Mouse (Mus musculus) megakaryocyte progenitor cell, adult 5-6 weeks (primary cell): ENCODE measurements around the gene Setmar. TPM values are rescaled to one million over a fixed set of nuclear protein-coding genes. Genes with fewer than 3 reads are reported as not detected.
A peak's percentile ranks its signal among the peaks of the same experiment; 100 is the strongest.

ENCODE experiments used
- ATAC-seq: replicated peaks from 2 replicates; pipeline ENCODE4 v1.8.0; 2016; ENCODE audit warnings: mild to moderate bottlenecking, moderate TSS enrichment, inconsistent platforms; ENCODE audit not compliant: poor library complexity
- total RNA-seq, 2 experiments: library from RNA; stranded (forward) in 1 of 2; stranded (reverse) in 1 of 2; fragments of 157-497, 149-512 nt in 1 of 2; fragments of 200-1000 nt in 1 of 2; gene quantifications; 2 replicates each; pipeline versions ENCODE4 v1.2.3 to v1.2.4; 2015 to 2017

Setmar gene
- total RNA-seq, 2 experiments from 2014 or later, result 2.6 to 8.7 TPM

DNA sequence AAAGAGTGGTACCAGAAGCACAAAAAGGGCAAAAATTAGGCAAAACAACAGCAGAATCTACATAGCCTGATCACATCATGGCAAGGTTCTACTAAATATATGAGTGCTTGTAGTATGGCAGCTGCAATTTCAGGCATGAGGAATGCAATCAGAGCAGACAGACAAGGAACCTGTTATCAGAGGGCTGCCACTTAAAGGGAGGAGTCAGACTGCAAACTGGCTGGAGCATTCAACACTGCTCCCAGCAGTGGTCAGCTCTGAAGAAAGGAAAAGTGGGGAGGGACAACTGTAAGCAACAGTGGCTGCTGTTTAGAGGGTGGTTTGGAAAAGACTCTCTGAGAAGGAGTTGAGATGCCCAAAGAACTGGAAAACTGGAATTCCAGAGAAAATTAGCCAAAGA is 46.8 kb downstream of the Setmar start:
- ATAC-seq, result peak; percentile 46; the same call in 1 of the 2 replicates

DNA sequence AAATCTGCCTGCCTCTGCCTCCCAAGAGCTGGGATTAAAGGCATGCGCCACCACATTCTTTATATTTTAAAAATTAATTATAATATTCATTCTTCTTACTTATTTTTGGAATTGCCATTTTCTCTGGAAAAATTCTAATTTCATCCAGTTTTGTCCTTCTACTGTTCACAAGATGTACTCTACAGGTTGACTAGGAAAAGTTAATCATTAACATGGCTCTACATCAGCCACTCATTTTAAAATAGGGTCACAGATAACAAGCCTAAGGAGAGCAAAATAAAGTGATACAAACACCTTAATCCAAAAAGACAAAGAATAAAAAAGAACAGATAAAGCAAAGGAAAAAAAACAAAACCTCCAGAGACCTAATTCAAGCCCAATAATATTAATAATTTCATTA is 50.1 kb downstream of the Setmar start:
- no peak for ATAC-seq

DNA sequence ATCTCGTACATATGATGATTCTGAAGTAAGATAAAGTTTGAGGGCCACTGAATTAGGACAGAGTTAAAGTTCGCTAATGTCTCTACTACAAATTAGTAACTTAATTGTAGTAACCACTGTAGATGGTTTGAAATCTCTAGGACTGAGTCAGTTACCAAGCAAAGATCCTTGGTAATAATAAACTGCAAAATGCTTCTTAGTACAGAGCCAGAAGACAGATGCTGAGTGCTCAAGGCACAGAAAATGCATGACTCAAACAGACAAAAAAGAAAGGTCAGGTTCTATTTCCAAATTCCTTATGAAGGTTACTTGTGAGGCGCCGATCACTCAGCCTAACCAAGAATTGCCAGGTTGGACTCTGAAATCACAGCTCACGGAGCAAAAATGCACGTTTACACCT is 53.0 kb downstream of the Setmar start:
- ATAC-seq, result no peak

DNA sequence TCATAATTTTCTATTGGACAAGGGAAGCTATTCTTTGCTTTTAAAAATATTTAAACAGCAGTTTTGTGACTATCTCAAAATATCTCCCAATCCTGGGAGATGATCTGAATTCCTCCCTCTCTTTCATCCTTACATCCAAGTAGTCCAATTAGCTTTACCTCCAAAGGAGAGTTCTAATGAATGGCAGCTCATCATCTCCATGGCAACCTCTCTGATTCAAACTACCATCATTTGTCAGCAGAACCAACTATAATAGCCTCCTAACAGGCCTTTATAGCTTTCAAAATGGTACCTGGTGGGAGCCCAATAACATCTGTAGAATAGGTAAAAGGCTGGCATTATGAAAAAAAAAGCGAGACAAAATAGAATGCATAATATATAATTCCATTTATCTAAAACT is 60.6 kb downstream of the Setmar start:
- ATAC-seq, result no peak

DNA sequence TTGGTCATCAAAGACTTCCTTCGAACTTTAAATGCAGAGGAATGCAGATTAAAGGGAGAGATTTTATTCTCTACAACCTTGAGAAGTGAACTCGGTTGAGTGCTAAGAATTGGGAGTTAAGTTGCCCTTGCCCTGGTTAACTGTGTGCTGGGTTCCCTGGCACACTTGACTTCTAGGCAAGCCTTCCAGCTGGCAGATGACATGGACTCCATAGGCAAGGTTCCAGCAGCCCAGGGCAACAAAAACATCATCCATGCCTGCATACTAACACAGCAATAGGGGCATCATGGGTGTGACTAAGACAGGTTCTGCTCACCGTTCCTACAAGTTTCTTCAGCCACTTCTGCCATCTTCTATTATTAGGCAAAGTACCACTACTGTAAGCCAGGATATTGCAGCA is 61.8 kb downstream of the Setmar start:
- ATAC-seq, result no peak

Other genes with a start within 250 kb of the Setmar start
- gene Sumf1, start 120.5 kb downstream of the Setmar start, total RNA-seq (2015), result 12.8 and 18.5 TPM in 2 replicates
- gene Sumf1, start 120.5 kb downstream of the Setmar start, total RNA-seq (2017), result 18.5 and 21.8 TPM in 2 replicates
- 36.5 and 40.4 TPM in 2 replicates for gene Itpr1, start 148.1 kb downstream of the Setmar start, total RNA-seq (2015)
- 76.6 and 90.4 TPM in 2 replicates for gene Itpr1, start 148.1 kb downstream of the Setmar start, total RNA-seq (2017)